In the genomic region with DNA sequence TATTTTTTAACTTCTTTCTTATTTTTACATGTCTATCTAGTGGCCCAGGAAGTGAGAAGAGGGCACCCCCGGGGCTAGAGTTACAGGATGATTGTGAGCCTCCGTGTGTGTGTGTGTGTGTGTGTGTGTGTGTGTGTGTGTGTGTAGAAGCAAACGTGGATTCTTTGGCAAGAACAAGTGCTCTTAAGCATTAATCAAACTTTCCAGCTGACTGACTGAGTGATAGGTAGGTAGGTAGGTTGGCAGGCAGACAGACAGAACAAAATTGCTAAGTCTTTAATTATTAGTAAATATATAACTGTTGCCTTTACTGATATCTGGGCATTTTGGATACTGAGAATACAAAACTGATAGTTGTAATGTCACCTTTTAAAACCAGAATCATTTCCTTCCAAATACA, we compare ENCODE assay signal across 20 mouse cellular contexts.
"Had no signal": no experiment of that assay in that cellular context is flagged by ENCODE, and none has a peak within 500 bp of the region (broad histone marks: within the 10 kb centered on the region; RNA-seq: fewer than 3 reads in every experiment).

No protein-coding gene starts in this region.

- H3K27ac ChIP-seq: kidney, postnatal 0 days; limb, embryonic 10.5 days; limb, embryonic 13.5 days; midbrain, embryonic 12.5 days; midbrain, embryonic 15.5 days; neural tube, embryonic 12.5 days; neural tube, embryonic 15.5 days; stomach, embryonic 15.5 days had no signal

- H3K9me3 ChIP-seq: limb, embryonic 10.5 days; limb, embryonic 13.5 days; midbrain, embryonic 12.5 days; midbrain, embryonic 15.5 days; neural tube, embryonic 12.5 days; neural tube, embryonic 15.5 days; stomach, embryonic 15.5 days had no signal

- H3K9ac ChIP-seq: limb, embryonic 13.5 days; midbrain, embryonic 12.5 days; midbrain, embryonic 15.5 days; neural tube, embryonic 12.5 days; neural tube, embryonic 15.5 days; stomach, embryonic 15.5 days had no signal

- ATAC-seq: inflammation-experienced regulatory T-cells, adult 6 months; intestine, embryonic 16.5 days; midbrain, embryonic 15.5 days had no signal

- H3K36me3 ChIP-seq: limb, embryonic 13.5 days; midbrain, embryonic 12.5 days; midbrain, embryonic 15.5 days; neural tube, embryonic 15.5 days; stomach, embryonic 15.5 days had no signal

- H3K4me3 ChIP-seq: limb, embryonic 10.5 days; limb, embryonic 13.5 days; midbrain, embryonic 12.5 days; midbrain, embryonic 15.5 days; neural tube, embryonic 12.5 days; neural tube, embryonic 15.5 days; stomach, embryonic 15.5 days had no signal

- DNase-seq: kidney, adult 8-10 months; kidney, postnatal 4 days; lung, adult 2 months; lung, postnatal 14 days; lung, postnatal 4 days; right cerebral cortex, adult 18-20 months; right cerebral cortex, postnatal 14 days; spleen, adult 18-20 months; thymus, postnatal 25 days had no signal

- H3K4me2 ChIP-seq: limb, embryonic 13.5 days; liver, embryonic 11.5 days; midbrain, embryonic 12.5 days; midbrain, embryonic 15.5 days; neural tube, embryonic 12.5 days; neural tube, embryonic 15.5 days; stomach, embryonic 15.5 days had no signal

- H3K4me1 ChIP-seq: midbrain, embryonic 12.5 days; neural tube, embryonic 12.5 days; stomach, embryonic 15.5 days had no signal

- H3K27me3 ChIP-seq: limb, embryonic 13.5 days; midbrain, embryonic 12.5 days; midbrain, embryonic 15.5 days; neural tube, embryonic 12.5 days; neural tube, embryonic 15.5 days; stomach, embryonic 15.5 days had no signal
